Mouse (Mus musculus) cerebellum, adult 18-20 months (tissue): ENCODE results near the gene Tmem125.
"Not testable (repeated sequence)": the region's sequence is repeated elsewhere in the genome, so short reads cannot be mapped to it uniquely, and the experiment has no call there.

Source experiments
- DNase-seq, 2 experiments: peaks; one replicate each; pipeline ENCODE4 v3.0.0; 2021

Gene Tmem125

GRCm38 (mm10) chr4:118535610-118536009 lies 8.2 kb downstream of the Tmem125 start:
- DNase-seq: no peak

- DNase-seq: no peak
Observed at GRCm38 (mm10) chr4:118533605-118534004, 10.2 kb downstream of the Tmem125 start.

GRCm38 (mm10) chr4:118533156-118533555 lies 10.7 kb downstream of the Tmem125 start:
- no peak for DNase-seq

- no peak for DNase-seq
Observed at GRCm38 (mm10) chr4:118532663-118533062, 11.2 kb downstream of the Tmem125 start.

- no peak for DNase-seq
Observed at GRCm38 (mm10) chr4:118527720-118528119, 16.1 kb downstream of the Tmem125 start.

- DNase-seq: no peak
Observed at GRCm38 (mm10) chr4:118527335-118527681, 16.5 kb downstream of the Tmem125 start.

GRCm38 (mm10) chr4:118526408-118527334 lies 17.2 kb downstream of the Tmem125 start, which contains the start of gene 2610528J11Rik:
Gene 2610528J11Rik, plus strand, starts transcription at chr4:118526999.
- DNase-seq: no peak

- DNase-seq: no peak
Observed at GRCm38 (mm10) chr4:118525779-118526178, 18.1 kb downstream of the Tmem125 start.

- no peak for DNase-seq
Observed at GRCm38 (mm10) chr4:118523976-118524375, 19.9 kb downstream of the Tmem125 start.

GRCm38 (mm10) chr4:118522248-118522647 lies 21.6 kb downstream of the Tmem125 start:
- DNase-seq: no peak

GRCm38 (mm10) chr4:118518208-118518607 lies 25.6 kb downstream of the Tmem125 start:
- DNase-seq: no peak

GRCm38 (mm10) chr4:118517497-118518146 lies 26.2 kb downstream of the Tmem125 start:
- no peak for DNase-seq

GRCm38 (mm10) chr4:118516699-118517496 lies 26.9 kb downstream of the Tmem125 start:
- DNase-seq: no peak

GRCm38 (mm10) chr4:118509050-118509449 lies 34.8 kb downstream of the Tmem125 start:
- DNase-seq: no peak

- not testable (repeated sequence) for DNase-seq
Observed at GRCm38 (mm10) chr4:118507171-118507570, 36.7 kb downstream of the Tmem125 start.

- no peak for DNase-seq
Observed at GRCm38 (mm10) chr4:118505551-118505950, 38.3 kb downstream of the Tmem125 start.

GRCm38 (mm10) chr4:118500792-118501191 lies 43.1 kb downstream of the Tmem125 start:
- no peak for DNase-seq

- DNase-seq: no peak
Observed at GRCm38 (mm10) chr4:118500171-118500724, 43.6 kb downstream of the Tmem125 start.
